Mouse (Mus musculus): ENCODE data around the gene Iqsec3. TPM values are rescaled to one million over a fixed set of nuclear protein-coding genes. Genes with fewer than 3 reads are reported as not detected.

The Iqsec3 gene
- total RNA-seq, 4 experiments from 2014 or later: 0.24 to 0.65 (median 0.33) TPM

- DNase-seq (ENCODE audit: low spot score in 2 of 2): no peak
Observed at GRCm38 (mm10) chr6:121454549-121455494, 18.7 kb downstream of the Iqsec3 start.

GRCm38 (mm10) chr6:121453776-121454175 lies 19.7 kb downstream of the Iqsec3 start:
- DNase-seq (ENCODE audit: low spot score in 2 of 2): no peak

GRCm38 (mm10) chr6:121451703-121452102 lies 21.8 kb downstream of the Iqsec3 start:
- no peak for DNase-seq (ENCODE audit: low spot score in 2 of 2)

DNA sequence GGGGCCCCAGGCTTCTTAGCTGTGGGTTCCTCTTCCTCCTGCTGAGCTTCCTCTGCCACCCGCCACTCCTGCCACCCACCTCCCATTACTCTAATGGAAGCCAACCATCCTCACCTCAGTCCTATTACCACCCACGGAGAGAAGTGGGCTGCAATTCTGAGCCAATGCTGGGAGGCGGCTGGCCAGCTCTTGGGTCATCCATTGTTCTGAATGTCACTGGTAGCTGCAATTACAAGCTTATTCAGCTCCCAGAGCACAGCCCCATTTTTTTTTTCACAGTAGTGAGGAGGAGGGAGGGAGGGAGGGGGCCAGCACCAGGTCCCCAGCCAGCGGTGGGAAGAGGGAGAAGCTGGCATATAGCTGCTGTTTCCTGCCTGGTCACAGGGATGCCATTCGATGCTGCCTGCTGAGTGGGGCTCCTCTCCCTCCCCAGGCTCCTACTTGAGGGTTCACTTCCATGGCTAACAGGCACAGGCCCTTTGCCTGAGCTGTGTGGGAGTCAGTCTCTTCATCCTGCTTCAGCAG lies 32.7 kb downstream of the Iqsec3 start:
- DNase-seq (ENCODE audit: low spot score in 2 of 2): no peak

DNA sequence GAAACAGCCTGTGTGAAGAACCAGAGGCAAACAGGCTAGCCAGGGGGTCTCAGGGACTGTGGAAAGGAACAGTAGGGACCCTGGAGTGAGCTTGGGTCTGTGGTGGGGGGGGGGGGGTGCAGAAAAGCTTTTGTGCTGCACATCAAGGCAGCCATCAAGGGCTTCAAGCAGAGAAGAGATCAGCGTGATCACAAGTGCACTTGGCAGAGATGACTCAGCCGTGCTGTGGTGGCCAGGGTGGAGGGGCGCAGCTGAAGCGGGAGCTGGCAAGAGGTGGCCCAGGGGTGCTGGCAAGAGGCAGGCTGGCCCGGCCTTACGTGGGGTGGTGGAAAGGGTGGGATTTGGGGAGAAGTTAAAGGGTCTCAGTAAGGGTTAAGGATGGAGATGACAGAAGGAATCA lies 48.6 kb downstream of the Iqsec3 start:
- no peak for DNase-seq (ENCODE audit: low spot score in 2 of 2)

DNA sequence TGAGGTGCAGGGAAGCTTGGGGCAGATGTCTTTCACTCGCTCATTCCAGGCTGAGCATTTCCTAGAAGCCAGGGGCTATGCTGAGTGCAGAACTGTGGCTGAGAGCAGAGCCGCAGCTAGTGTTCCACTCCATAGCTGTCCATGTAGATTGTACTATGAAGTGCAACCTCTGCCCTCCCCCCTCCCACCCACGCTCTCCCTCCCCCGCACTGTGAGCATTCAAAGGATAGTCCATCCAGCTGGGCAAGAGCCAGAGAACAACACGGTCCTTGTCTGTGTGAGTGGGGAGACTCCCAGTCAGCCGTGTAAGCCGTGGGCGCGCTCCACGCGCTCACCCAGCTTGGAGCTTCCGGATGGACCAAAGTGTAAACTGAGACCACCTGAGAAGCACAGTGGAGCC lies 49.1 kb downstream of the Iqsec3 start:
- DNase-seq (ENCODE audit: low spot score in 2 of 2): no peak

DNA sequence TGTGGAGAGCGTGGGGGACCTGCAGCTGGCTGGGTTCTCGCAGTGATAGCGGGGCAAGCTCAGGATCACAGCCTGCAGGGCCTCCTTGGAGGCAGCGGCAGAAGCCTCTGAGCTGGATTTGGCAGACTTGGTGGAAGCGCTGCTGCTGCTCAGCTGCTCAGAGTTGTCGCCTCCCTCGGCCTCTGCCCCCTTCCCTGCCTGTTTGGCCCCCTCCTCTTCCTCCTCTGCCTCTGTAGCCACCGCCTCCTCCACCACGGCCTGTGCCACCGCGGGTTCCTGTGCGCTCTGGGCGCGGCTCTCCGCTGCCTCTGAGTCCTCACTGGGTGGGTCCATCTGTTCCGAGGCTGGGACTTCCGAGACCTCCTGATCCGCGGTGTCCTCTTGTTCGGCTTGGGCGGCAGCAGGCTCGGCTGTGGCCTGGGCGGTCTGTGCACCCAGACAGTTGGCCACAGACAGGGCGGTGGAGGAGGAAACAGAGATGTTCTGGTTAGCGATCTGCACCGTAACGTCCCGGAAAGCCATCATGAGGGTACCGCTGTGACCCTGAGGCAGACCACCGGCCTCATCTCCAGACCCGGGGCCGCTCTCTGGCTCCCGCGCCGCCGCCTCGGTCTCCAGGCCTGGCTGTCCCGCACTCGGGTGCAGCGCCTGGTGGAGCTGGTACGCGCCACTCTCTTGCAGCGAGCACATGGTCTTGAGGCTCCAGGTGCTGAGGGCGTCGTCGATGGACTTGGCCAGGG lies 60.8 kb downstream of the Iqsec3 start:
- no peak for DNase-seq (ENCODE audit: low spot score in 2 of 2)

GRCm38 (mm10) chr6:121407571-121408011 lies 65.9 kb downstream of the Iqsec3 start:
- DNase-seq (ENCODE audit: low spot score in 2 of 2): no peak

- DNase-seq (ENCODE audit: low spot score in 2 of 2): no peak
Observed at GRCm38 (mm10) chr6:121405311-121405710, 68.2 kb downstream of the Iqsec3 start.

DNA sequence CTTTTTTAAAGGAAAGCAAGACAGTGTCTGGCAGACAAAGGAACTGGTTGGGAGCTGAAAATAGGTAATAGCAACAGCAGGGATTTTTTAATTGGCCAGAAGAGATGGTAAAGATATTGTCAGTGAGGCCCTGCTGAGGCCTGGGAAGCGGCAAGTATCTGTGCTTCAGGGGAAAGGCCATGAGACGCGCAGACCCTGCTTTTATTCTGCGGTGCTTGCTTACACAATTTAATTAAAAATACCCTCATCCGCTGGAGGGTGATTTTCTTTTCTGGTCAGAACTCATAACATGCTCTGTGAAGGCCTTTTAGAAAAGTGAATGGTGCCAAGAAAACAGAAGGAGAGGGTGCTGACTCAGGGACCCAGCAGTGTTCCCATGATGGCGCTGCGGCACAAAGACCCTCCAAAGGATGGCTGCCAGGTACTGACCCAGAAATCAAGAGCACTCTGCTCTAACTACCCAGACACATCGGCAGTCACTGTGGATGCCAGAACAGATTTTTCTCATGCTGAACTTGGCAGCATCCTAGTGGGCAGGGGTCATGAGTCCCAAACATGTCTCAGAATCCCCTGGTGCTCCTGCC lies 70.7 kb downstream of the Iqsec3 start:
- no peak for DNase-seq (ENCODE audit: low spot score in 2 of 2)

DNA sequence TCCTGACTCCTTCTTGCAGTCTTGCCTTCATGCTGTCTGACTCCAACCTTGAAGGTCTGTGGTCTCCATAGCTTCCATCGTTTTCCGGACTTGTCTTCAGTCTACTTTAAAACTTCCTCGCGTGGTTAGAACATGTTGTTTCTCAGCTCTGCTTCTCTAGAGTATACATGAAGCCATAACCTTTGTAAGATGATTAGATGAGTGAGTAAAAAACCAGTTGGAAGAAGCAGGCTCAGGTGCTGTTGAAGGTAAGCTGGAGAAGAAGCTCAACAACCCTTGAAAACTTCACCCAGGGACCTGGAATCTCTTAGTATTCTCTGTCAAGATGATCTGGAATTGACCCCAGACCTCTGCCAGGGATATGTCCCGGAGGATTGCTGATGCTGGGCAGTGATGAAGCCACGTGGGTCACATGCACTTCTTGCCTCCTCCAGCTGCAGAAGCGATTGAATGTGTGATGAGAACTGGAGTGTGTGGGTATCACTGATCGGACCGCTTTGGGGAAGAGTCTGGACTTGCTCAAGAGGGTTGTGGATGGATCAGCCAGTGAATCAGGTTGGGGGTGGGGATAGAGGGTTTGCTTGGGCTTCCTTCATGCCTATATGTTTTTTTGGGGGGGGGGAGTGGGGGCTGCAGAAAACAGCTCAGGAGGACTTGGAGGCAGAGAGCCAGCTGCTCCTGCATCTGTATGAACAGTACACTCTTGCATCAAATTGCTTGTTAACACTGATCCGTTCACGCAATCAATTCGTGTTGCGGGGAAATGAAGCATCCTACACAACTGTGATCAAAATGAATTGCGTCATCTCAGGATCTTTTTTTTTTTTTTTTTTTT lies 71.4 kb downstream of the Iqsec3 start:
- no peak for DNase-seq (ENCODE audit: low spot score in 2 of 2)

- DNase-seq (ENCODE audit: low spot score in 2 of 2): no peak
Observed at GRCm38 (mm10) chr6:121401140-121401539, 72.3 kb downstream of the Iqsec3 start.

DNA sequence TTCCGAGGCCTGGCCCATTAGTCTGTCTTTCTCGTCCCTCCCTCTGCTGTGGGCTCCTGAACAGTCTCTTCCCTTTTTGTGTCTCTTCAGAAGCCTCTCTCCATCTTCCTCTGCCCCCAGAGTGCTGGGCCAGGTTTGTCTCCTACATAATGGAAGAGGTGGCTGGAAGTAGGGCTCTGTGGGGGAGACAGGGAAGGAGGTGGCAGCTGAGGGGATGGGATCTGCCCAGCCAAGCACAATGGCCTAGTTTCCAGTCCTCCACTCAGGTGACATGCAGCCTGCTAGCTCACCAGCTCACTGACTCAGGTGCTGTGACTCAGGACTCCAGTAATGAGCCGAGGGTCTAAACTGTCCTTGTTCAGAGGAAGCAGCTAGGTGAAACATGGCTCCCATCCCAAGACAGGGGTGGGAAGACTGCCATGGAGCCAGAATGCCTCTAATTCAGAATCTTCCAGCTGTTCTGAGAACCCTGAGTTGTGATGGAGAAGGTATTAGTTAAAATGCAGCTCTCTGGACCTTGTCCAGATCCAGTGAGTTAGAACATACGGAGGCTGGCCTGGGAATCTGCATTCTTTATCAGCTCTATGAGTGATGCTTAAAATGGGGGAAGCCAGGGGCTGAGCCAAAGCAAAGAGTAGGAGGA lies 80.7 kb downstream of the Iqsec3 start:
- DNase-seq (ENCODE audit: low spot score in 2 of 2): no peak

- DNase-seq (ENCODE audit: low spot score in 2 of 2): no peak
Observed at GRCm38 (mm10) chr6:121385397-121385796, 88.1 kb downstream of the Iqsec3 start.

DNA sequence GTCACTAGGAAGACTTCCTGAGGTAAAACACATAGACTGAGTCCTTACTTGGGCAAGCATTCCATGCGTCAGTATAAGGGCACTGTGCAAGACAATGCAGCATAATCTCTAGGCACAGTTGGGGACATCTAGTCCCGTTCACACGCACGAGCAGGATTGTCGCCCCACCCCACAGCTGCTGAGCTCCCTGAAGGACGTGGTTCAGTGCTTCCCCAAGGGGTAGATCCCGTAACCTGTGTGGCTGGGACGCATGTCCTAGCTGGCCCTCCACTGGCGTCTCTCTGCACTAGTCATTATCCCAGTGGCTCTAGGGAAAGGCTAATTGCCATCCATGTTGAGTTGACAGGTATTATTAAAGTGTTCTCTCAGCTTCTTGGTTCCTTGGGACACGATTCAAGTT lies 91.4 kb downstream of the Iqsec3 start:
- no peak for DNase-seq (ENCODE audit: low spot score in 2 of 2)

- DNase-seq (ENCODE audit: low spot score in 2 of 2): no peak
Observed at GRCm38 (mm10) chr6:121380576-121380975, 92.9 kb downstream of the Iqsec3 start.

DNA sequence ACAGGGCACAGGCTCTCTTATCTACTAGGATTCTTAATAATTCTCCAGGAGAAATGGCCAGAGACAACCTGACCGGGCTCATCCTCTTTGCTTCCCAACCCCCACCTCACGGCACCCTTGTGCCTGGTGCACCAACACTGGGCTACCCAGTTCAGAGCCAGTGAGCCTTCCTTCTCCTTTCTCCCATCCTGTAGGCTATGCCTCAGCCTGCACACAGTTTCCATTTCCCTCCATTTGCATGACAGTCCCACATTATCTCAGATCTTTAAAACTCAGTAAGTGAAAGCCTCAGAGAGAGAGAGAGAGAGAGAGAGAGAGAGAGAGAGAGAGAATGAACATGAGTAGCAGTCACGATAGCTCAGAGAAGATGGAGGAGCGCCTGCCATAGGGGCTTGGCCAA lies 95.2 kb downstream of the Iqsec3 start:
- DNase-seq (ENCODE audit: low spot score in 2 of 2): no peak

DNA sequence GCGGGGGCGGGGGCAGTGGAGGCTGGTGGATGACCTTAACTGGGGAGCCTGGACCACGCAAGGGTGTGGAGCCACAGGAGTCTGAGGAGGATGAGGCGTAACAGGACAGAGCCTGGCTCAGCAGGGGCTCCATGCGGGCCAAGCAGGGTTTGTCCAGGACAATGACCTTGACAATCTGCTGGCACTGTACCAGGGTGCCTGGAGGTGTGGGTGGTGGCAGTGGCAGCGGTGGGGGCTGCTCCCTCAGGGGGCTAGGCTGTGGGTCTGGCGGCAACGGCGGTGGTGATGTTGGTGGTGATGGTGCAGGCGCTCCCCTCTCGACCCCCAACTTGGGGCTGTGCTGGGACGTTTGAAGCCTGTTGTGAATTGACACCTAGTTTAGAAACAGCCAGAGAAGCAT lies 97.3 kb downstream of the Iqsec3 start:
- DNase-seq (ENCODE audit: low spot score in 2 of 2): no peak

GRCm38 (mm10) chr6:121371197-121371980 lies 102.1 kb downstream of the Iqsec3 start:
- no peak for DNase-seq (ENCODE audit: low spot score in 2 of 2)

GRCm38 (mm10) chr6:121367099-121367498 lies 106.4 kb downstream of the Iqsec3 start:
- no peak for DNase-seq (ENCODE audit: low spot score in 2 of 2)

Measured in gastrocnemius, adult 8-10 months (tissue).